Comparison of ENCODE assay signal across 10 mouse cellular contexts in genomic region chr10:53461070-53461781, GRCm38 (mm10).
A peak's percentile ranks its signal among the peaks of the same experiment; 100 is the strongest.
DNase-seq lines count a peak whose midpoint lies in the region; ATAC-seq lines count a peak whose summit lies in the region.
"Had no signal": no experiment of that assay in that cellular context is flagged by ENCODE, and none has a peak within 500 bp of the region (broad histone marks: within the 10 kb centered on the region; RNA-seq: fewer than 3 reads in every experiment).

No protein-coding gene starts in this region.

- DNase-seq in frontal cortex, adult 2 months (ENCODE audit: extremely low spot score in 1 of 2, low spot score in 1 of 2), result no peak
- peak; percentile 10 for DNase-seq in embryo, embryonic 9.5 days (ENCODE audit: extremely low spot score)
- DNase-seq in retina, embryonic 14.5 days (ENCODE audit: low spot score), result peak; percentile 30
- DNase-seq in testis, postnatal 10 days (ENCODE audit: low spot score), result no peak
- DNase-seq in layer of hippocampus, adult 11-12 months (ENCODE audit: low spot score), result no peak
- DNase-seq: kidney, postnatal 36 days had no signal

- no peaks in the 10 kb centered on the region for H3K9me3 ChIP-seq in midbrain, embryonic 12.5 days
- H3K9me3 ChIP-seq in midbrain, embryonic 15.5 days, result no peaks in the 10 kb centered on the region

- no peak overlapping the region for H3K4me3 ChIP-seq in midbrain, embryonic 12.5 days
- no peak overlapping the region for H3K4me3 ChIP-seq in midbrain, embryonic 15.5 days
- H3K4me3 ChIP-seq: myocyte had no signal

- H3K36me3 ChIP-seq in midbrain, embryonic 12.5 days, result no peaks in the 10 kb centered on the region
- no peaks in the 10 kb centered on the region for H3K36me3 ChIP-seq in midbrain, embryonic 15.5 days (replicated peaks)

- 84% methylated on average over 7 of the region's 7 CpGs for WGBS in midbrain, embryonic 12.5 days
- WGBS in midbrain, embryonic 15.5 days, result 87% methylated on average over 7 of the region's 7 CpGs

- peak; percentile 53; the same call in 1 of the 2 replicates for ATAC-seq in frontal cortex, adult (ENCODE audit: low TSS enrichment)
- ATAC-seq in midbrain, embryonic 12.5 days (ENCODE audit: low FRiP score, low read depth), result 0 out of 2 replicates have a peak, but pooled peaks have one; percentile 27
- no peak for ATAC-seq in midbrain, embryonic 15.5 days (replicated peaks)

- H3K27ac ChIP-seq in midbrain, embryonic 12.5 days (replicated peaks), result no peak overlapping the region
- no peak overlapping the region for H3K27ac ChIP-seq in midbrain, embryonic 15.5 days

- no peaks in the 10 kb centered on the region for H3K27me3 ChIP-seq in midbrain, embryonic 12.5 days
- H3K27me3 ChIP-seq in midbrain, embryonic 15.5 days (replicated peaks), result no peaks in the 10 kb centered on the region

- no peak overlapping the region for H3K9ac ChIP-seq in midbrain, embryonic 12.5 days (replicated peaks)
- H3K9ac ChIP-seq in midbrain, embryonic 15.5 days, result no peak overlapping the region

- H3K4me1 ChIP-seq in midbrain, embryonic 12.5 days, result peaks cover 12% of the 10 kb centered on the region
- peaks cover 15% of the 10 kb centered on the region for H3K4me1 ChIP-seq in midbrain, embryonic 15.5 days

- no peak overlapping the region for H3K4me2 ChIP-seq in midbrain, embryonic 12.5 days (replicated peaks)
- H3K4me2 ChIP-seq in midbrain, embryonic 15.5 days, result no peak overlapping the region

Comparison
In these comparisons a context has a peak if more than half of its experiments do, and no peak if none do; other contexts are left out.
1. DNase-seq: peak in embryo, embryonic 9.5 days (single experiment) and retina, embryonic 14.5 days (single experiment); none in frontal cortex, adult 2 months (0 of 2), testis, postnatal 10 days (single experiment) and layer of hippocampus, adult 11-12 months (single experiment).